Mouse (Mus musculus) v-Abl transformed pro-B cells (cell line): ENCODE measurements around the gene Gm13212.
"Not testable (repeated sequence)": the region's sequence is repeated elsewhere in the genome, so short reads cannot be mapped to it uniquely, and the experiment has no call there.

Experiments
- in situ Hi-C, 2 experiments: fragments of 400-800 bp; cut with MboI; formaldehyde crosslinking; loops; one replicate each; pipeline ENCODE4 v1.15.1; 2025; ENCODE audit not compliant: unreplicated experiment in 2 of 2

Gene Gm13212

GRCm38 (mm10) chr4:145585078-145585477 lies at the start of gene Gm13212:
Gm13212 (plus strand) TSS chr4:145585166.
- in situ Hi-C loops = not testable (repeated sequence)

GRCm38 (mm10) chr4:145543861-145544260 lies 41.1 kb upstream of the Gm13212 start:
- in situ Hi-C loops = loop anchor here (25.0 kb wide), 1 partner anchor 1793 kb away; no protein-coding TSS in a partner anchor

- in situ Hi-C loops = loop anchor here (25.0 kb wide), 1 partner anchor 1792 kb away; no protein-coding TSS in a partner anchor
Observed at GRCm38 (mm10) chr4:145545106-145545505, 39.9 kb upstream of the Gm13212 start.

- in situ Hi-C loops = loop anchor here (25.0 kb wide), 1 partner anchor 1791 kb away; no protein-coding TSS in a partner anchor
Observed at GRCm38 (mm10) chr4:145545734-145546349, 39.1 kb upstream of the Gm13212 start.

- in situ Hi-C loops = loop anchor here (25.0 kb wide), 1 partner anchor 1791 kb away; no protein-coding TSS in a partner anchor
Observed at GRCm38 (mm10) chr4:145546477-145546876, 38.5 kb upstream of the Gm13212 start.

- in situ Hi-C loops = loop anchor here (5.0 to 10.0 kb wide), 2 partner anchors 1568 to 1961 kb away; no protein-coding TSS in a partner anchor
Observed at GRCm38 (mm10) chr4:145556680-145557079, 28.3 kb upstream of the Gm13212 start.

GRCm38 (mm10) chr4:145559505-145560099 lies 25.4 kb upstream of the Gm13212 start:
- in situ Hi-C loops = loop anchor here (5.0 to 10.0 kb wide), 2 partner anchors 1565 to 1958 kb away; no protein-coding TSS in a partner anchor

- in situ Hi-C loops = no loop called here
Observed at GRCm38 (mm10) chr4:145564111-145564821, 20.7 kb upstream of the Gm13212 start.

GRCm38 (mm10) chr4:145570461-145570860 lies 14.5 kb upstream of the Gm13212 start:
- in situ Hi-C loops = not testable (repeated sequence)

GRCm38 (mm10) chr4:145576623-145577022 lies 8.3 kb upstream of the Gm13212 start:
- in situ Hi-C loops = loop anchor here in 1 of 2 experiments (5.0 kb wide), 1 partner anchor 174 kb away; no protein-coding TSS in a partner anchor

GRCm38 (mm10) chr4:145580333-145580732 lies 4.6 kb upstream of the Gm13212 start:
- in situ Hi-C loops = loop anchor here in 1 of 2 experiments (5.0 kb wide), 1 partner anchor 173 kb away; no protein-coding TSS in a partner anchor

GRCm38 (mm10) chr4:145586046-145586445 lies 1.1 kb downstream of the Gm13212 start:
- in situ Hi-C loops = not testable (repeated sequence)

GRCm38 (mm10) chr4:145594183-145594582 lies 9.2 kb downstream of the Gm13212 start:
- in situ Hi-C loops = not testable (repeated sequence)

GRCm38 (mm10) chr4:145594798-145595197 lies 9.8 kb downstream of the Gm13212 start:
- in situ Hi-C loops = not testable (repeated sequence)

GRCm38 (mm10) chr4:145640416-145641185 lies 55.6 kb downstream of the Gm13212 start:
- in situ Hi-C loops = not testable (repeated sequence)

GRCm38 (mm10) chr4:145670385-145670784 lies 85.4 kb downstream of the Gm13212 start, which contains the start of gene Zfp980:
Zfp980 (plus strand) TSS chr4:145670685.
- in situ Hi-C loops = not testable (repeated sequence)

GRCm38 (mm10) chr4:145674286-145674780 lies 89.4 kb downstream of the Gm13212 start:
- in situ Hi-C loops = not testable (repeated sequence)
